Mouse (Mus musculus) cerebellum, postnatal 14 days (tissue): ENCODE data around the gene Nf1.

ENCODE experiments used
- DNase-seq, 2 experiments: peaks; one replicate each; pipeline ENCODE4 v3.0.0; 2021; ENCODE audit warnings: mixed read lengths in 2 of 2

Nf1 gene

DNA sequence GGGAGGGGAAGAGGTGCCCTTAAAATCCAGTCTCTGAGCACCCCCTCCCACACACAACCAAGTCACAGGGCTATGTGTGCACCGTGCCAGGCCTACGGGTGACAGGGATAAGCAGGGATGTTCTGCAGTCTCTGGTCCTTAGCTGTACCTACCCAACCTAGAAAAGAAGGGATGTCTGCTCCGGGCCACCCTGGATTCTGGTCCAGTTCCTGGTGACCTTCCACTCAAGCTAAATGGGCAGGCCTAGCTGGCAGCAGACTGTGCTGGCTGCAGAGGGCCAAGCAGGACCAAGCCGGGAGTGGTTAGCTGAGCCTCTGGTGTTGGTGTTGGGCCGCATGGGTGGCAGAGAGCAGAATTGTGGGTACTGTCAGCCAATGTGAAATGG is 252.1 kb downstream of the Nf1 start:
- peak; percentile 64 to 70 for DNase-seq

DNA sequence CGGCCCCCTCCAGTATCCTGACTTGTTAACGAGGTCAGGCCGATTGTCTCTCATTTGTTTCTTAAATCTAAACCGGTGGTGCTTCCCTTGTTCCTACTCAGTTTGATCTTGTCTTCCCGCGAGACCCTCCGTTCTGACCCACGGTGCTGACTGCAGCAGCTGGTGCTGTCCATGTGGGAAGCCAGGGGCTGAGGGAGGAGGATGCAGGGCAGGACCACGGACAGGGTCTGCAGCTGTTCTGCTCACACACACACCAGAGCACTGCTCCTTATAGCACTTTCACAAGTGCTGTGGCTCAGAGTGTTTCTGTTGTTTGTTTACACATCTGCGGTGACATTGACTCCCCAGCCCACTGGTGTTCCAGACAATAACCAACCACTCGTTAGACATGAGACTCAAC is 254.0 kb downstream of the Nf1 start:
- DNase-seq: no peak

DNA sequence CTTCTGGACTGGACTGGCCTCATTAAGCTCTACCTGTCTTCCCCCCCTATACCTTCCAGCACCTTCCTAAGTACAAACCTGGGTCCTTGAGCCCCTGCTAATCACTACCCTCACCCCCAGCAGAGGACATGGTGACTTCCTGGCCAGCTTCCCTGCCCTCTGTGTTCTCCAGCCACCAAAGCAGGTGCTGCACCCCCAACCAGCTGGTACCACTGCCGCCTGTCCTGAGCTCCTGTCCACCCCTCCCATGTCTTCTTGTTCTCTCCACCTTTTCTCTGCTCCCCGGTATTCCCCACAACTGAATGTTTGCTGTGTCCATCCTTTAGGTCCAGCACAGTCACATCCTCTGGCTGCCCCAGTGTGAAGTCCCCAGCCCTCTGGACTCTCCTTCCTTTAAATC is 271.0 kb downstream of the Nf1 start:
- no peak for DNase-seq

DNA sequence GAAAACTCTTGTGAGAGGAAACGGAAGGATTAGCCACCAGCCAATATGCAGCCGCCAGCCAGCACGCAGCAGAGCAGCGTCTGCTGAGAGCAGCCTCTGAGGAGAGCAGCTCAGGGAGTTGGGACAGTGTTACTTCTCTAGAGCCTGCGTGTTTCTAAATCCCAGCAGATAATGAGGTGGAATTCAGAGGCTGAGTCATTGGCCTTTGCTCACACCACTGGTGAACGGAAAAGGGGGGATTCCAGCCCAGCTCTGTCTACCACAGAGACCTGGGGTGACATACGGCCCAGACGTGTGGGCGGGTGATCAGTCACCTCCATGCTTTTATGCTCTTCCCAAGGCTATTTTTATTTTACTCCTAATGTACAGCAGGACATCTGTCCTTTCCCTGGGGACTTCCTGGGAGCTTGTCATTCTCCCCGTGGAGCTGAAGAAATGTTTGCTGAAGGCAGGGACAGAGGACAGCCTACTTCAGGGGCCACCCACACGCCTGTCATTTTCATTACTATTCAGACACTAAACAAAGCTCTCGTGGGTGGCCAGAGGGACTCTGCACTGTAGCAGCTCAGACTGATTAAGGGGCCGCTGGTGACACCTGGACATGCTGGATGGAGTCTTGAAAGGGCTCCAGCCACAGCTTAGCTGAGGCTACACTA is 271.6 kb downstream of the Nf1 start:
- DNase-seq: peak; percentile 53 to 55

DNA sequence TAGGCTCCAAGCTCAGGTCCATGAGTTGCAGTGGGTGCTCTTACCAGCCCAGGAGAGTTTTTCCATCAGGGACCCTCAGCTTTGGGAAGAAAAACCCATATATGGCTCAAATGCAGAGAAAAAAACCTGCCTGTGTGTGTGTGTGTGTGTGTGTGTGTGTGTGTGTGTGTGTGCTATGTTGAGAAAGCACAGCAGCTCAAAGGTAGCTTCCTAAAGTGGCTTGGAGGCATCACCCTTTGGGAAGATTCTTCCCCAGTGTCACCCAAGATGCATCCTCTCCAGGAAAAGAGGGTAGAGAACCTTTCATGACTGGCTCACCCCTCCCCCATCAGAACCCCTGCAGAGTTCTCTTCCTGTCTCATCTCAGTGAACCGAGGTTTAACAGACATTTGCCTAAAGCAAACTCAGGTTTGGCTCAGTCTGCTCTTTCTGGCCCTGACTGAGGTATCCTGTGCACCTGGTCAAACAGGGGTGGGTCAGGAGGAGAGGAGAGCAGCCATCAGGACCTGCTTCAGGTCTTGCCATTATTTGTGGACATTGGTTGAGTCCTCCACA is 272.6 kb downstream of the Nf1 start:
- peak; percentile 28 to 51 for DNase-seq

DNA sequence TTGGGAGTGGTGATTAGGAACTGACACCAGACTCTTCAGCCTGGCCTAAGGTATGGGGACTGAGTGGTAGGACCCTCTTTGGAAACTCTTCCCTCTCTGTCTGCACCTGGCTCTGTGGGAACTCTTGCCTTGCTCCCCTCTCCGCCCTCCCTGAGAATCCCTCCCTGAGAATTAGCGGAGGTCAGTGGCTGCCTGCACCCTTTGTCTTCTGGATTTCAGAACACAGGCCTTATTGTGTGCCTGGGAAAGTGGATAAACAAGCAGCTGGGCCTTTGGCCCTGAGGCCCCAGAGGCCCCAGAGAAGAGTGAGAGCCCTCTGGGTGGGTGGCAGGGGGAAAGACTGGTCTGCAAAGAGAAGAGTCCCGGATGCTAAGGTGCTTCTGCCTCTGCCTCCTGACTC is 273.6 kb downstream of the Nf1 start:
- DNase-seq: no peak

DNA sequence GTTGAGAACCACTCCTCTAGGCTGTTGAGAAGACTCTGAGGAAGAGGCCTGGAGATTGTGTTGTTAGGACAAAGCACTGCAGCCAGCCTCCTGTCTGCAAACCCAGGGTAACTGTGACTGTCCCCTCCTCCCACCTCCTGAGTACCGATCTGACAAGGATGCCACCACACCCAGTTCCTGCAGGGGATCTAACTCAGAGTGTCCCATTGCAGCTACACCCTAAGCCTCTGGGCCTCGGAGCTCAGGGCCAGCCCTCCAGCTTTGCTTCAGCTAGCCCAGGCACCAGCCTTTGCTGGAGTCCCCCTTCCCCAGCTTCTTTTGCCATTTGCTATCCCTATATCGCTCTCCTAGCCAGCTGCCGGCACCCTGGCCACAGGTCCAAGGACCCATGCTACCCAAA is 274.2 kb downstream of the Nf1 start:
- DNase-seq: no peak

DNA sequence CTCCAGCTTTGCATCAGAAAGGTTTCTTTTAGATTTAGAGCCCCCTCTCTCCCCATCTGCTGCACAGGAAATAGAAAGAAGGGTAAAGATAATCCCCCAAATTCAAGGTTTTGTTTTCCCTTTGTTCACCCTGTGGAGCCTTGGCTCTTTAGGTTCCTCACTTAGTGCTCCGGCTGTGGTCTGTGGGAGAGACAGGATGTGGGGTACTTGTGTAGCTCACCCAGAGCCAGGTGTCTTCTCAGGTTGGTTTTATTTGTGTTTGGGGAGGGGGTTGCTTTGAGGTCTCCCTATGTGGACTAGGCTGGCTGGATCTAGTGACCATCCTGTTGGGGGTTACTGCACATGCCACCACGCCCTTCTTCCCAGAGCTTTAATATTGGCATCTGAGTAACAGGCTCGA is 275.4 kb downstream of the Nf1 start:
- DNase-seq: no peak

DNA sequence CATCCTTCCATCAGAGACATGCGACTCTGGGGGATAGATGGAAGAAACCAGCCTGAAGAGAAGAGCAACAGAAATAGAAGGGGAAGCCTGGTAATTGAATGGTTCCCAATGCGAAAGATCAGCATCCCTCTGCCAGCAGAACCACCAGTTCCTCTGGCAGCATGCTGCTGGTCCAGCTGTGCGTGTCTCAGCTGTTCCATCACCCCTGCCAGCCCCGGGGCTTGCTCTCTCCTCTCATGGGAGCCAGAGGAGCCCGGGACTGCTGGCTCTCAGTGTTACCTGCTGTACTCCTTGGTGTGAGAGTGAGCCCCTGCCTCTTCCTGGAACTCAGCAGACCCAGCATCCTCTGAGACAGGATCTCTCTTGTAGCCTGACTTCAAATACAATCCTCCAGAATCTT is 276.4 kb downstream of the Nf1 start:
- no peak for DNase-seq

DNA sequence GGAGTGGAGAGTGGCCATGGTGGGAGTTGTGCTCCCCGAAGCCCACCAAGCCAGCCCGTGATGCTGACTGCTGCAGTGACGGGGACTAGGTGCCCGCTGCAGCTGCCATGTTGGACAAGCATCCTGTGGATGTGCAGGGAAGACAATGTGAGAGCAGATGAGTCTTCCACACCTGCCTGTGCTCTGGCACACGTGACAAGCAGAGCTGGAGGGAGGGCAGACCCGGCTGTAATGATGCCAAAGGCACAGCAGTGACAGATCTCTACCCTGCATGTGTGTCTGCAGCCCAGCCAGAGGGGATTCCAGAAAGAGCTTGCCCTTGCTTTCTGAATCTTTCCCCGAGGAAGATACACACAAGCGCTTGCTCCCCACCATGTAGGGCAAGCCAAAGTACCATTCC is 278.5 kb downstream of the Nf1 start:
- DNase-seq: peak; percentile 47 to 53

DNA sequence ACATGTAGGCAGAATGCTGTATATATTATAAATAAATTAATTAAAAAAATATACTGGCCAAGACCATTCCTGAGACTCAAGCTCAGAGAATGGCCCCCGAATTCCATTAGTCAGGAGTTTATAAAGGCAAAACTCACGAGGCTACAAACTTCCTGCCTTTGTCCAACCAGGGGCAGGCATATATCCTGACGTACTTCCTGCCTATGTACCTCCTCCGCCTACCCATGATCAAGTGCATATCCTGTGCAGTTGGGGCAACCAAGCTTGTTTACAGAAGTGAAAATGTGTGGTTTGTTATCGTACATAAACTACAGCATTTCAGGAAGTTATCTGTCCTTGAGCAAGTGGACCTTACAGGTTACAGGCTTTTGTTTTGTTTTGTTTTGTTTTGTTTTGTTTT is 283.5 kb downstream of the Nf1 start:
- DNase-seq: no peak

DNA sequence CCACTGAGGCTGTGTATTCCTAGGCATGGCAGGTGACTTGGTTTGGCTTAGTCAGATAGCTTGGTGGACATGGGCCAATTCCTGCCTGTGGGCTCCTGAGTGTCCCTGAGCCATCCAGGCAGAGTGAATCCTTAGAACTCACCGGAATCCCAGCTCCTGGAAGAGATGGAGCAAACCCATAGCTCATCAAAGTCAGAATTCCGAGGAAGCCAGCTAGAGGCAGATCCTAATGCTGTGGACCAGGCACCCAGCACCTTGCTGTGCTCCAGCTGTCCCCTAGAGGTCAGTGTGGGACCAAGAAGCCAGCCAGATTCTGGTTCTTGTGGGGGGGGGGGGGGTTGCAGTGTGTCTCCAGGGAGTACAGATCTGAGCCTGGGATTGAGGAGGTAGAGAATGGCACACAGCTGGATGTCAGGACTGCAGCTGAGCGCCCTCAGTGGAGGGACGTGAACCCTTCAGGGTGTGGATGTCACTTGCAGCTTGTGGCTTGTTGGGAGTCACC is 285.4 kb downstream of the Nf1 start:
- DNase-seq: peak; percentile 84

DNA sequence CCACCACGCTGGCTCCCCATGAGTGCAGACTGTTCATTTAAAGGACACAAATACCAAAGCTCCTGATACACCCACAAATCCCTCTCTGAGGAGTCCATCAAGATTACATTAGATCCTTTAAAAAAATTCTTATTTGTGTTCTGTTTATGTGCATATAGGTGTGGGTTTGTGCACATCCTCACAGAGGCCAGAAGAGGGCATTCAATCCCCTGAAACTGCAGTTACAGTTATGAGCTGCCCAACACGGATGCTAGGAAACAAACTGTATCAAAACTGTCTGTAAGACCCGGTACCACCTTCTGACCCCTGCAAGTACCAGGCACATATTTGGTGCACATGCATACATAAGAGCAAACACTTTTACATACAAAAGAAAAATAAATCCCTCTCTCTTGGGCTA is 289.2 kb downstream of the Nf1 start:
- no peak for DNase-seq

DNA sequence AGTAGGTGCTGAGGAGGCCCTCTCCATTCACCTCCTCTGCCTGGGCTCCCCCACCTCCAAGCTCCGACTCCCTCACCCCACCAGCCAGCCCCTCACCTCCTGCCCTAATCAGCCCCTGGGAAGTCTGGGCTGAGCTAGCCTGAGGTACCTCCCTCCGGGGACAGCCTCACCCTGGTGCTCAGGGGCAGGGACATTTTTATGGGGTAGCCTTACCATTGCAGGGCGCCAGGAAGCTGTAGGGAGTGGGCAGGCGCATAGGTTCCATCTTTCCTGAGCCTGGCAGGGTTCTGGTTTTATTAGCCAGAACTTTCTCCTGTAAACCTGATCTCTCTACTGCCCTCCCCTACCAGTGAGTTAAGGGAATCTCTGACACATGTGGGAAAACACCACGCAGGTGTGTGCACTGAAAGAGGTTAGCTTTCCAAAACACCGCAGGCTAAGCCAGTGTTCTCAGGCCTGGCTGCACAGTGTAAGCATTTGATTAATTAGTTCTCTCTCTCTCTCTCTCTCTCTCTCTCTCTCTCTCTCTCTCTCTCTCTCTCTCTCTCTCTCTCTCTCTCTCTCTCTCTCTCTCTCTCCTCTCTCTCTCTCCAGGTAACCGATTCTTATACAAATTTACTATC is 290.4 kb downstream of the Nf1 start:
- DNase-seq: no peak

DNA sequence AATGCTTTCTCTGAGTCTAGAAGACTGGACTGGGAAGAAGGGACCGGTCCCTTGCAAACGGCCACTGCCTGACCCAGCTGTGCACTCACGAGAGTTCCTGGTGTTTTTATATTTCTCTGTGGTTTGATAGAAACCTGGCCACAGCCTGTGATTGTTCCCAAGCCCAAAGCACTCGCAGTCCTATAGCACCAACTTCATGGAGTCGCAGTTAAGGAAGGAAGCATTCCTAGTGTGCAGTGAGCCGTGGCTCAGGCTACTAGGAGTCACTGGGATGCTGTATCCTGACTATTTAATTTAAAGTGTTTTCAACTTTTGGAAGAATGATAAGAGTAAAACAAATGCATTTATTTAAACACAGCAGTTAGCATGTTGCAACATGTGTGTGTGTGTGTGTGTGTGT is 291.0 kb downstream of the Nf1 start:
- no peak for DNase-seq
